In the genomic region with DNA sequence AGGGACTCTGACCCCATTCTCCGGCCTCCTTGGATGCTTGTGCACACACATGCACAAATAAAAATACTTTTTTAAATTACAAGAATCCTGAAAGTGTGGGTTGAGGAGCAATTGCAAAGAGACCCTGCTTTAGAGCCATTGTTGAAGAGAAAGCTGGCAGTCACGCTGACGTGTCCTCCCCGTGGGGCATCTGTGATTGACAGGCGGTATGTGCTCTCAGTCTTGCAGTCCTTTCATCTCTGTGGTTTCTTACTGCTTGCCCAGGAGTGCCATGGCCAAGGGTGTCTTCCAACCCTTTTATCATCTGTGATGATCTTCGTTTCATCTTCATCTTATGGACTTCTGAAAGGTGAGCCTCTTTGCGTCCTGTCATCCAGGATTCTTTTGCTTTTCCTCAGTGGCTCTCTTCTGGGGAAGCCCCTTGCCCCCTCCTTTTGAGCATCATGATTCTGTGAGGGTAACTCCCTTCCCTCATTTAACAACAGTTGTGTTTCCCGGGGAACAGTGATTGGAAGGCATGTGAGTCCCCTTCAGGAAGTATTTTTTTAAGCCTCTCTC, we compare ENCODE assay signal across 31 mouse cellular contexts. TPM values are rescaled to one million over a fixed set of nuclear protein-coding genes. Genes with fewer than 3 reads are reported as not detected.
DNase-seq lines count a peak whose midpoint lies in the region; ATAC-seq and TF ChIP-seq lines count a peak whose summit lies in the region.
"Had no signal": no experiment of that assay in that cellular context is flagged by ENCODE, and none has a peak within 500 bp of the region (broad histone marks: within the 10 kb centered on the region; RNA-seq: fewer than 3 reads in every experiment).

No protein-coding gene starts in this region.

- H3K4me3 ChIP-seq in forebrain, embryonic 10.5 days, result no peak overlapping the region
- no peak overlapping the region for H3K4me3 ChIP-seq in forebrain, embryonic 16.5 days (replicated peaks; ENCODE audit: low read length)
- H3K4me3 ChIP-seq in midbrain, embryonic 11.5 days (ENCODE audit: low read depth, low read length), result no peak overlapping the region
- no peak overlapping the region for H3K4me3 ChIP-seq in midbrain, embryonic 10.5 days
- H3K4me3 ChIP-seq in embryonic facial prominence, embryonic 10.5 days, result no peak overlapping the region
- H3K4me3 ChIP-seq in lung, postnatal 0 days (ENCODE audit: low read depth, low read length), result no peak overlapping the region
- no peak overlapping the region for H3K4me3 ChIP-seq in heart, embryonic 12.5 days
- H3K4me3 ChIP-seq: embryonic facial prominence, embryonic 15.5 days; gastrocnemius, adult 2 months; heart, adult 2 months; heart, embryonic 13.5 days; neural tube, embryonic 15.5 days had no signal

- no peak for ATAC-seq in forebrain, embryonic 16.5 days
- no peak for ATAC-seq in midbrain, embryonic 11.5 days (ENCODE audit: low FRiP score)
- no peak for ATAC-seq in lung, postnatal 0 days
- no peak for ATAC-seq in heart, embryonic 12.5 days (ENCODE audit: insufficient number of reproducible peaks, low FRiP score)
- ATAC-seq: forebrain, embryonic 14.5 days had no signal

- no peak for TF ChIP-seq CTCF in lung, postnatal 0 days (IDR thresholded peaks at IDR 0.05)

- H3K4me1 ChIP-seq in forebrain, embryonic 10.5 days, result peaks cover 24% of the 10 kb centered on the region
- no peaks in the 10 kb centered on the region for H3K4me1 ChIP-seq in forebrain, embryonic 16.5 days (replicated peaks; ENCODE audit: control insufficient read depth, insufficient read depth, low read length)
- H3K4me1 ChIP-seq in midbrain, embryonic 11.5 days (ENCODE audit: control insufficient read depth, insufficient read depth, low read length), result peaks cover 3% of the 10 kb centered on the region
- H3K4me1 ChIP-seq in midbrain, embryonic 10.5 days, result peaks cover 21% of the 10 kb centered on the region
- peaks cover 21% of the 10 kb centered on the region for H3K4me1 ChIP-seq in embryonic facial prominence, embryonic 10.5 days
- H3K4me1 ChIP-seq in lung, postnatal 0 days (ENCODE audit: insufficient read depth, low read depth, low read length), result no peaks in the 10 kb centered on the region
- H3K4me1 ChIP-seq in heart, embryonic 12.5 days (replicated peaks), result peaks cover 9% of the 10 kb centered on the region

- H3K9me3 ChIP-seq in forebrain, embryonic 10.5 days, result no peaks in the 10 kb centered on the region
- no peaks in the 10 kb centered on the region for H3K9me3 ChIP-seq in forebrain, embryonic 16.5 days (ENCODE audit: control insufficient read depth, low read length)
- H3K9me3 ChIP-seq in midbrain, embryonic 11.5 days (ENCODE audit: control insufficient read depth, low read length), result no peaks in the 10 kb centered on the region
- H3K9me3 ChIP-seq in midbrain, embryonic 10.5 days (replicated peaks), result no peaks in the 10 kb centered on the region
- H3K9me3 ChIP-seq in embryonic facial prominence, embryonic 10.5 days, result no peaks in the 10 kb centered on the region
- no peaks in the 10 kb centered on the region for H3K9me3 ChIP-seq in lung, postnatal 0 days (ENCODE audit: low read length)
- H3K9me3 ChIP-seq in heart, embryonic 12.5 days (replicated peaks), result no peaks in the 10 kb centered on the region
- H3K9me3 ChIP-seq: embryonic facial prominence, embryonic 15.5 days; heart, embryonic 13.5 days; neural tube, embryonic 15.5 days had no signal

- peak overlapping the region; percentile 42; the same call in 1 of the 2 replicates for H3K27ac ChIP-seq in forebrain, embryonic 10.5 days
- H3K27ac ChIP-seq in forebrain, embryonic 16.5 days (ENCODE audit: low read length), result no peak overlapping the region
- no peak overlapping the region for H3K27ac ChIP-seq in midbrain, embryonic 11.5 days (ENCODE audit: low read depth, low read length)
- H3K27ac ChIP-seq in midbrain, embryonic 10.5 days (replicated peaks), result no peak overlapping the region
- H3K27ac ChIP-seq in embryonic facial prominence, embryonic 10.5 days (replicated peaks), result no peak overlapping the region
- H3K27ac ChIP-seq in lung, postnatal 0 days (ENCODE audit: low read length), result no peak overlapping the region
- no peak overlapping the region for H3K27ac ChIP-seq in heart, embryonic 12.5 days (ENCODE audit: poor library complexity, severe bottlenecking)
- H3K27ac ChIP-seq: embryonic facial prominence, embryonic 15.5 days; gastrocnemius, adult 2 months; heart, adult 2 months; heart, embryonic 13.5 days; liver, embryonic 14.5 days; neural tube, embryonic 15.5 days had no signal

- no peaks in the 10 kb centered on the region for H3K27me3 ChIP-seq in forebrain, embryonic 10.5 days (ENCODE audit: poor library complexity, severe bottlenecking)
- no peaks in the 10 kb centered on the region for H3K27me3 ChIP-seq in forebrain, embryonic 16.5 days (replicated peaks; ENCODE audit: control insufficient read depth, insufficient read depth, low read length)
- no peaks in the 10 kb centered on the region for H3K27me3 ChIP-seq in midbrain, embryonic 11.5 days (ENCODE audit: control insufficient read depth, insufficient read depth, low read length)
- no peaks in the 10 kb centered on the region for H3K27me3 ChIP-seq in midbrain, embryonic 10.5 days (ENCODE audit: low read depth, poor library complexity, severe bottlenecking)
- H3K27me3 ChIP-seq in embryonic facial prominence, embryonic 10.5 days (replicated peaks; ENCODE audit: low read depth, poor library complexity, severe bottlenecking), result no peaks in the 10 kb centered on the region
- no peaks in the 10 kb centered on the region for H3K27me3 ChIP-seq in lung, postnatal 0 days (replicated peaks; ENCODE audit: insufficient read depth, low read length)
- no peaks in the 10 kb centered on the region for H3K27me3 ChIP-seq in heart, embryonic 12.5 days (replicated peaks)
- H3K27me3 ChIP-seq: embryonic facial prominence, embryonic 15.5 days; heart, embryonic 13.5 days; neural tube, embryonic 15.5 days had no signal

- no peaks in the 10 kb centered on the region for H3K36me3 ChIP-seq in forebrain, embryonic 10.5 days (replicated peaks)
- no peaks in the 10 kb centered on the region for H3K36me3 ChIP-seq in forebrain, embryonic 16.5 days (ENCODE audit: control insufficient read depth, insufficient read depth)
- H3K36me3 ChIP-seq in midbrain, embryonic 11.5 days (ENCODE audit: control insufficient read depth, insufficient read depth, low read length), result no peaks in the 10 kb centered on the region
- H3K36me3 ChIP-seq in midbrain, embryonic 10.5 days, result no peaks in the 10 kb centered on the region
- no peaks in the 10 kb centered on the region for H3K36me3 ChIP-seq in embryonic facial prominence, embryonic 10.5 days (replicated peaks)
- H3K36me3 ChIP-seq in lung, postnatal 0 days (ENCODE audit: insufficient read depth, low read length), result no peaks in the 10 kb centered on the region
- H3K36me3 ChIP-seq in heart, embryonic 12.5 days, result no peaks in the 10 kb centered on the region
- H3K36me3 ChIP-seq: embryonic facial prominence, embryonic 15.5 days; heart, embryonic 13.5 days; neural tube, embryonic 15.5 days had no signal

- 63% methylated on average over 8 of the region's 8 CpGs for WGBS in forebrain, embryonic 10.5 days
- WGBS in forebrain, embryonic 16.5 days, result 37% methylated on average over 8 of the region's 8 CpGs
- WGBS in midbrain, embryonic 11.5 days, result 49% methylated on average over 8 of the region's 8 CpGs
- 53% methylated on average over 8 of the region's 8 CpGs for WGBS in midbrain, embryonic 10.5 days
- WGBS in embryonic facial prominence, embryonic 10.5 days, result 48% methylated on average over 8 of the region's 8 CpGs
- 48% methylated on average over 8 of the region's 8 CpGs for WGBS in lung, postnatal 0 days
- WGBS in heart, embryonic 12.5 days, result 49% methylated on average over 8 of the region's 8 CpGs

- no peak overlapping the region for H3K9ac ChIP-seq in forebrain, embryonic 16.5 days (replicated peaks; ENCODE audit: low read depth, low read length)
- H3K9ac ChIP-seq in midbrain, embryonic 11.5 days (ENCODE audit: low read length), result no peak overlapping the region
- H3K9ac ChIP-seq in lung, postnatal 0 days (replicated peaks; ENCODE audit: low read depth), result no peak overlapping the region
- no peak overlapping the region for H3K9ac ChIP-seq in heart, embryonic 12.5 days
- H3K9ac ChIP-seq: embryonic facial prominence, embryonic 15.5 days; heart, embryonic 13.5 days; liver, embryonic 14.5 days; neural tube, embryonic 15.5 days had no signal

- no peak overlapping the region for H3K4me2 ChIP-seq in forebrain, embryonic 16.5 days (ENCODE audit: low read length)
- H3K4me2 ChIP-seq in midbrain, embryonic 11.5 days, result no peak overlapping the region
- no peak overlapping the region for H3K4me2 ChIP-seq in lung, postnatal 0 days (replicated peaks; ENCODE audit: low read depth, low read length)
- no peak overlapping the region for H3K4me2 ChIP-seq in heart, embryonic 12.5 days
- H3K4me2 ChIP-seq: embryonic facial prominence, embryonic 15.5 days; heart, embryonic 13.5 days; neural tube, embryonic 15.5 days had no signal

- no peak for TF ChIP-seq EP300 in lung, postnatal 0 days (IDR thresholded peaks at IDR 0.05)

- DNase-seq in forebrain, embryonic 10.5 days (ENCODE audit: extremely low spot score, low spot score), result no peak
- DNase-seq in midbrain, embryonic 11.5 days (ENCODE audit: low spot score, missing footprints), result peak; percentile 73
- DNase-seq in midbrain, embryonic 10.5 days (ENCODE audit: low spot score), result no peak
- DNase-seq in embryonic facial prominence, embryonic 10.5 days (ENCODE audit: low spot score), result peak; percentile 30
- DNase-seq in naive thymus-derived CD4-positive, alpha-beta T cell, adult 2 months (ENCODE audit: low read depth), result peak; percentile 38
- no peak for DNase-seq in lung, postnatal 0 days (ENCODE audit: low spot score)
- DNase-seq: adrenal gland, adult 2 months; cerebellum, adult 11 months; cerebellum, adult 9-10 months; cerebellum, postnatal 36 days; embryo, embryonic 11 days; gastrocnemius, adult 2 months; gastrocnemius, postnatal 36 days; heart, adult 2 months; heart, postnatal 10 days; kidney, adult 2 months; kidney, postnatal 36 days; liver; lung, adult 2 months; lung, postnatal 14 days; retina, postnatal 1 day; right cerebral cortex, postnatal 25 days; thymus, postnatal 14 days had no signal

RNA-seq across cellular contexts. Expression of a gene that starts 11.3 kb away (rescaled TPM):
- 6.7 and 7.6 TPM in 2 replicates for polyA plus RNA-seq in forebrain, embryonic 10.5 days (2016; fragmentation: Nextera tagmentation; extraction: Ambion mirVana)
- 10.7 and 11.7 TPM in 2 replicates for polyA plus RNA-seq in forebrain, embryonic 16.5 days (2015; fragmentation: Nextera tagmentation; extraction: Ambion mirVana)
- polyA plus RNA-seq in midbrain, embryonic 11.5 days (2014; fragmentation: Nextera tagmentation; extraction: Ambion mirVana), result 8.5 and 10.4 TPM in 2 replicates
- 7.8 and 8.0 TPM in 2 replicates for polyA plus RNA-seq in midbrain, embryonic 10.5 days (2016; fragmentation: Nextera tagmentation; extraction: Ambion mirVana)
- polyA plus RNA-seq in embryonic facial prominence, embryonic 10.5 days (2016; fragmentation: Nextera tagmentation; extraction: Ambion mirVana), result 5.7 and 7.0 TPM in 2 replicates
- 3.6 and 3.7 TPM in 2 replicates for polyA plus RNA-seq in lung, postnatal 0 days (2015; fragmentation: Nextera tagmentation; extraction: Ambion mirVana)
- polyA plus RNA-seq in heart, embryonic 12.5 days (2016; fragmentation: Nextera tagmentation; extraction: Ambion mirVana), result 7.9 and 8.2 TPM in 2 replicates
- polyA plus RNA-seq: C2C12 had no signal

RNA-seq across cellular contexts. Expression of a gene that starts 48.8 kb away (rescaled TPM):
- polyA plus RNA-seq in forebrain, embryonic 10.5 days (2016; fragmentation: Nextera tagmentation; extraction: Ambion mirVana), result 17.2 and 17.8 TPM in 2 replicates
- 26.9 and 30.1 TPM in 2 replicates for polyA plus RNA-seq in forebrain, embryonic 16.5 days (2015; fragmentation: Nextera tagmentation; extraction: Ambion mirVana)
- 18.0 and 20.6 TPM in 2 replicates for polyA plus RNA-seq in midbrain, embryonic 11.5 days (2014; fragmentation: Nextera tagmentation; extraction: Ambion mirVana)
- polyA plus RNA-seq in midbrain, embryonic 10.5 days (2016; fragmentation: Nextera tagmentation; extraction: Ambion mirVana), result 18.4 and 19.7 TPM in 2 replicates
- polyA plus RNA-seq in embryonic facial prominence, embryonic 10.5 days (2016; fragmentation: Nextera tagmentation; extraction: Ambion mirVana), result 18.8 and 19.3 TPM in 2 replicates
- 31.2 and 34.0 TPM in 2 replicates for polyA plus RNA-seq in lung, postnatal 0 days (2015; fragmentation: Nextera tagmentation; extraction: Ambion mirVana)
- 24.5 and 25.3 TPM in 2 replicates for polyA plus RNA-seq in heart, embryonic 12.5 days (2016; fragmentation: Nextera tagmentation; extraction: Ambion mirVana)

Comparison
In these comparisons a context has a peak if more than half of its experiments do, and no peak if none do; other contexts are left out.
1. DNase-seq: peak in midbrain, embryonic 11.5 days (single experiment), embryonic facial prominence, embryonic 10.5 days (single experiment) and naive thymus-derived CD4-positive, alpha-beta T cell, adult 2 months (single experiment); none in forebrain, embryonic 10.5 days (single experiment), midbrain, embryonic 10.5 days (single experiment) and lung, postnatal 0 days (single experiment).